Mouse (Mus musculus) midbrain, postnatal 0 days (tissue): ENCODE results near the gene Scarb2. TPM values are rescaled to one million over a fixed set of nuclear protein-coding genes. Genes with fewer than 3 reads are reported as not detected.

Experiments
- ATAC-seq: fragments of 200-750 bp; cut with Nextera tagmentation; 2 replicates; pipeline ENCODE4 v1.8.0; 2017; ENCODE audit warnings: moderate number of reproducible peaks, mild to moderate bottlenecking, moderate TSS enrichment, moderate library complexity; ENCODE audit not compliant: low FRiP score
- DNase-seq: peaks from one replicate; pipeline ENCODE4 v3.0.0-alpha.2; 2015; ENCODE audit warnings: low spot score
- H3K27ac ChIP-seq: fragments of 300-500 bp; sonication (generic); 2 replicates; pipeline ENCODE4 v1.5.1; 2014; ENCODE audit warnings: low read depth, mild to moderate bottlenecking, low read length, mixed read lengths
- H3K27me3 ChIP-seq: fragments of 300-500 bp; sonication (generic); 2 replicates; pipeline ENCODE4 v1.6.1; 2014; ENCODE audit warnings: low read length, control low read depth, mixed read lengths; ENCODE audit not compliant: insufficient read depth
- H3K36me3 ChIP-seq: fragments of 300-500 bp; sonication (generic); 2 replicates; pipeline ENCODE4 v1.6.1; 2014; ENCODE audit warnings: low read length, control low read depth, mixed read lengths; ENCODE audit not compliant: insufficient read depth
- H3K4me1 ChIP-seq: fragments of 300-500 bp; sonication (generic); 2 replicates; pipeline ENCODE4 v1.6.1; 2014; ENCODE audit warnings: mild to moderate bottlenecking, control low read depth, antibody characterized with exemption, low read length, mixed read lengths; ENCODE audit not compliant: insufficient read depth
- H3K4me2 ChIP-seq: fragments of 300-500 bp; sonication (generic); 2 replicates; pipeline ENCODE4 v1.6.1; 2014; ENCODE audit warnings: low read depth, mild to moderate bottlenecking, low read length, mixed read lengths; ENCODE audit not compliant: poor library complexity, severe bottlenecking
- H3K4me3 ChIP-seq: fragments of 300-500 bp; sonication (generic); 2 replicates; pipeline ENCODE4 v1.5.1; 2014; ENCODE audit warnings: low read depth, mild to moderate bottlenecking, low read length, moderate library complexity
- H3K9ac ChIP-seq: fragments of 300-500 bp; sonication (generic); replicated peaks from 2 replicates; pipeline ENCODE4 v1.6.1; 2014; ENCODE audit warnings: mild to moderate bottlenecking, low read length, moderate library complexity, mixed read lengths; ENCODE audit not compliant: poor library complexity, severe bottlenecking
- H3K9me3 ChIP-seq: fragments of 300-500 bp; sonication (generic); 2 replicates; pipeline ENCODE4 v1.6.1; 2016; ENCODE audit warnings: low read length, control low read depth
- CTCF ChIP-seq: IDR thresholded peaks from 2 replicates; pipeline ENCODE4 v1.5.1; 2016; ENCODE audit warnings: antibody characterized with exemption, mild to moderate bottlenecking
- WGBS: fragments of 180-500 bp; shearing (Covaris S2); extraction: QIAGEN DNeasy Blood & Tissue Kit; methylation state at CpG from one replicate; pipeline ENCODE4 v1.1.7; 2014; 5-methylcytosine and 5-hydroxymethylcytosine counted together
- polyA plus RNA-seq: library from polyadenylated mRNA; unstranded; fragments of >200 nt; fragmentation: Nextera tagmentation; extraction: Ambion mirVana; gene quantifications from 2 replicates; pipeline ENCODE4 v1.2.1, GENCODE M21; 2015
- total RNA-seq: library from RNA; depleted of rRNA; stranded (reverse); fragments of >200 nt; gene quantifications from 2 replicates; pipeline ENCODE4 v1.2.3, GENCODE M21; 2014

The Scarb2 gene
- total and polyA plus RNA-seq, 2 experiments from 2014 or later: 25.3 to 139 TPM

DNA sequence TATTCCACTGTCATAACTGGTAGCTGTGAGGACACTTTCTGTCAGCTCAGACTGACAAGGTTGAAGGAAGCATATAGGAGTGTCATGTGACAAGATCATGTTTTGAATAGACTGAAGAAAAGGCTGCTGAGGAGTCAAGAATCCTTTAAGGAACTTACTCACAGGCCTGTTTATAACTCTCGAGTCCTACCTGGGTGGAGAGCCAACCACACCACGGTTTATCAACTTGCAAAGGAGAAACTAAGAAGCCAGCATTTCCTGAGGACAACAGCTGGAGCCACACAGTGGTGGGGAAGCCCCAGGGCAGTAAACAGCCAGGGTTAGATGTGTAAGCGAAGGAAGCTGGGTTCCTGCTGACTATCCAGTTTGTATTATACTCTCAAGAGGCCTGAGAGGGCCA, 7.3 kb downstream of the Scarb2 start:
- H3K27me3 ChIP-seq: no peaks in the 10 kb centered on the region
- 49% methylated on average over 3 of the region's 3 CpGs for WGBS
- no peak overlapping the region for H3K9ac ChIP-seq
- DNase-seq: no peak
- no peak for ATAC-seq
- no peak for TF ChIP-seq CTCF
- H3K27ac ChIP-seq: no peak overlapping the region
- peaks cover 15% of the 10 kb centered on the region for H3K4me1 ChIP-seq
- no peak overlapping the region for H3K4me3 ChIP-seq
- H3K36me3 ChIP-seq: no peaks in the 10 kb centered on the region
- no peaks in the 10 kb centered on the region for H3K9me3 ChIP-seq
- H3K4me2 ChIP-seq: no peak overlapping the region

DNA sequence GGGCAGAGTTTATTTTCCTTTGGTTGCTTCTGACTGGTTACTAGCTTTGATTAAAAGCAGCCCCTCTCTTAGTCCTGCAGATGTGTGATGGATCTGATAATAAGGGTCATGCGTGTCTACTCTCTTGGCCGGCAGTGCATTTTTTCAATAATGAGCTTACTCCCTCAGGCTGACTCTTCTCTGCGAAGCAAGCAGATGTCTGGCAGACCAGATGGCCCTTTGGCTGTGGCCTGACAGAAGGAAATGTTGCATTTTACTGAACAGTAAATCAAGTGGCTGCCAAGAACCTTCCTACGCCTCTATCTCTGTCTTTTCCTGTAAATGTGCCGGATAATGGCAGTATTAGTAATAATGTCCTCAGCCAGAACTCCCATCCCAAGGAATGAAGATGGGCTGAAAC, 8.0 kb downstream of the Scarb2 start:
- no peaks in the 10 kb centered on the region for H3K9me3 ChIP-seq
- 32% methylated on average over 5 of the region's 5 CpGs for WGBS
- DNase-seq (peak; percentile 72), ATAC-seq (no peak)
- no peak overlapping the region for H3K4me3 ChIP-seq
- no peaks in the 10 kb centered on the region for H3K27me3 ChIP-seq
- H3K9ac ChIP-seq: no peak overlapping the region
- no peak overlapping the region for H3K27ac ChIP-seq
- H3K4me1 ChIP-seq: peaks cover 10% of the 10 kb centered on the region
- no peak overlapping the region for H3K4me2 ChIP-seq
- no peak for TF ChIP-seq CTCF
- no peaks in the 10 kb centered on the region for H3K36me3 ChIP-seq

DNA sequence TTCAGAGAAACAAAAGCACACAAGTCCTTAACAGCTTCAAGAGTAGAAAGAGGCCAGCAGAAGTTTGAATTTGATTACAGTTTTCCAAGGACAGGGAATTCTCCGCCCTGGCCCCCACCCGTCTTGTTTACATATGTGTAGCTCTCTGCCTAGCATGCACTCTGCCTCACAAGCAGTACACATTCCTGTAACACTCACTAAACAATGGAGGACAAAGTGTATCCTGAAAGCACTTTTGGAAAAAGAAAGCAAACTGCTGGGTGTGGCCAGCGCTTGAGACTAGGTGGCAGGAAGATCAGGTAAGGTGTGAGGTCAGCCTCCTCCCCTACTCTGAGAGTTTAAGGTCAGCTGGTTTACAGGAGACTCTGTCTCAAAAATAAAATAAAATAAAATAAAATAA, 8.4 kb downstream of the Scarb2 start:
- no peak overlapping the region for H3K9ac ChIP-seq
- H3K4me3 ChIP-seq: no peak overlapping the region
- H3K27me3 ChIP-seq: no peaks in the 10 kb centered on the region
- WGBS: 92% methylated on average over 3 of the region's 3 CpGs
- ATAC-seq: no peak
- no peak for DNase-seq
- no peaks in the 10 kb centered on the region for H3K36me3 ChIP-seq
- no peak for TF ChIP-seq CTCF
- no peaks in the 10 kb centered on the region for H3K9me3 ChIP-seq
- H3K4me2 ChIP-seq: no peak overlapping the region
- no peak overlapping the region for H3K27ac ChIP-seq
- peaks cover 7% of the 10 kb centered on the region; the same call in 1 of the 2 replicates for H3K4me1 ChIP-seq

DNA sequence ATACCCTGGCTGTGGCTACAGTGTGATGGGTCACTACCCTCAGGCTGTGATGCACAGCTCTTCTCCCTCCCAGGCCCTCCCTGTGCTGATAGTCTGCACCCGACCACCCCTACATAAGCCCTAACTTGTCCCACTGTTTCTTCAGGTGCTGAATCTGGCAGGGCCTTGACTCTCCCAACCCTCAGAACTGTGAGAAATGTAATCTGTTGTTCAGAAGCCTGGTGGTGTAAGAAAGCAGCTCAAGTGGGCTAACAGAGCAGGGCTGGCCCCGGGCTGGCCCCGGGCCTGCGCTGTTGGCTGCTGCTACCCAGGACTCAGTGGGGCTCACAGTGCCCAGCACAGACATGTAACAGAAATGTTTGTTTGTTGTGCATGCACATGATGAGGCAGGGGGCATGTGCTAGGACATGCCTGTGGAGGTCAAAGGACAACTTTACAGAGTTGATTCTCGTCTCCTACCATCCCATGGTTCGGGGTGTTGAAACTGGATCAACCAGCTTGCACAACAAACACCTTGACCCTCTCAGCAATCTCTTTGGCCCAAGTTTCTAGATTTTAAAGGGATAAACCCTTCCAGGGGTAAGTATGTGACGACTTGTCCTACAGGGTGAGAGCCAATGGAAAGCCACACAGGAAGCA, 10.7 kb downstream of the Scarb2 start:
- DNase-seq (no peak), ATAC-seq (no peak)
- H3K9me3 ChIP-seq: no peaks in the 10 kb centered on the region
- H3K27me3 ChIP-seq: no peaks in the 10 kb centered on the region
- H3K9ac ChIP-seq: no peak overlapping the region
- 93% methylated on average over 7 of the region's 7 CpGs for WGBS
- H3K36me3 ChIP-seq: no peaks in the 10 kb centered on the region
- TF ChIP-seq CTCF: no peak
- no peak overlapping the region for H3K4me3 ChIP-seq
- no peak overlapping the region for H3K4me2 ChIP-seq
- 0 out of 2 replicates have a peak, but pooled peaks cover 2% of the 10 kb centered on the region for H3K4me1 ChIP-seq
- no peak overlapping the region for H3K27ac ChIP-seq

DNA sequence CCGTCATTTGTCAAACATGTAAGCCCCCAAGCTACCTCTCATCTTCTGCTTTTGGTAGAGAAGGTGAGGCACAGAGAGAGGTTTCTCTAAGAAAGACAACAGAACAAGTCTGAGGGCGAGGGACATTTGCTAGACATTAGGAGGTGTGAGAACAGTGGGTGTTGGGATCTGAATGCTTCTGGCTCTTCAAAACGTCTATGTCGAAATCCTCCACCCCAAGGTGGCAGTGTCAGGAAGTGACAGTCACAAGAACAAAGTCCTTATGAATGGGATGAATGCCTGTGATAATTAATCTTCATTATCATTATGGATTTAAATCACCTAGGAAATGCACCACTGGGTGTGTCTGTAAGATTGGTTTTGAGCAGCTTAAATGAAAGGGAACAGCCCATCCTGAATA, 11.3 kb downstream of the Scarb2 start:
- DNase-seq: no peak
- H3K9ac ChIP-seq: no peak overlapping the region
- 49% methylated on average over 4 of the region's 4 CpGs for WGBS

DNA sequence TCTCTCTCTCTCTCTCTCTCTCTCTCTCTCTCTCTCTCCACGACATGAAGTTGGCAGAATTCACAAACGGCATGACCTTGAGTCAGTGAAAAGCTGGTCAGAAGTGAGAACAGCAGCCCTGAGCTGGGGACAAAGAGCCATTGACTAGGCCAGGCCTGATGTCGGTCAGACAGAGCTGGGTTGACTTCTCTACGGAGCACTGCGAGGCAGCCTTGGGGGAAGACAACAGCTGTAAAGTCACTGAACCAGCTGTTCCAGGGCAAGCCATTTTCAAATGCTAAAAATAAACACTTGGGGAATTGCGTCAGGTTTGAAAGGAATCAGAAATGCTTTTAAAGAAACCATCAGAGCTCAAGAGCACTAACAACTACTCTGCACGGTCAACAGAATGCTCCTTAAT, 13.2 kb downstream of the Scarb2 start:
- Histone ChIP-seq H3K36me3 (no peaks in the 10 kb centered on the region), H3K9me3 (no peaks in the 10 kb centered on the region), H3K27ac (0 out of 2 replicates have a peak overlapping the region, but pooled peaks have one; percentile 26), H3K4me1 (no peaks in the 10 kb centered on the region), H3K27me3 (no peaks in the 10 kb centered on the region), H3K9ac (no peak overlapping the region), H3K4me3 (no peak overlapping the region), H3K4me2 (no peak overlapping the region)
- TF ChIP-seq CTCF: no peak
- ATAC-seq (no peak), DNase-seq (no peak)
- WGBS: 56% methylated on average over 7 of the region's 7 CpGs

More for the DNA sequence above, 11.3 kb downstream of the Scarb2 start:
- no peak for ATAC-seq
- H3K4me3 ChIP-seq: no peak overlapping the region
- H3K27ac ChIP-seq: no peak overlapping the region
- no peaks in the 10 kb centered on the region for H3K36me3 ChIP-seq
- TF ChIP-seq CTCF: no peak
- H3K4me1 ChIP-seq: 0 out of 2 replicates have a peak, but pooled peaks cover 2% of the 10 kb centered on the region
- no peak overlapping the region for H3K4me2 ChIP-seq
- H3K27me3 ChIP-seq: no peaks in the 10 kb centered on the region
- no peaks in the 10 kb centered on the region for H3K9me3 ChIP-seq
